24 mouse cellular contexts compared by ENCODE assay signal in genomic region chr12:32445874-32446273, GRCm38 (mm10).
"Had no signal": no experiment of that assay in that cellular context is flagged by ENCODE, and none has a peak within 500 bp of the region (broad histone marks: within the 10 kb centered on the region; RNA-seq: fewer than 3 reads in every experiment).

No protein-coding gene starts in this region.

- H3K4me3 ChIP-seq: gastrocnemius, adult 2 months; heart, embryonic 10.5 days; heart, embryonic 12.5 days; hindbrain, embryonic 10.5 days; hindbrain, embryonic 12.5 days; hindbrain, embryonic 15.5 days; layer of hippocampus, adult 2 months; left cerebral cortex, adult 2 months; limb, embryonic 10.5 days; limb, embryonic 12.5 days; liver, embryonic 13.5 days had no signal

- H3K4me2 ChIP-seq: heart, embryonic 12.5 days; hindbrain, embryonic 12.5 days; hindbrain, embryonic 15.5 days; limb, embryonic 12.5 days; liver, embryonic 11.5 days; liver, embryonic 13.5 days had no signal

- ATAC-seq: hindbrain, postnatal 0 days had no signal

- DNase-seq: gastrocnemius, adult 2 months; gastrocnemius, postnatal 10 days; gastrocnemius, postnatal 25 days; heart, adult 18-20 months; heart, postnatal 10 days; heart, postnatal 4 days; kidney, adult 18-20 months; kidney, adult 8-10 months; kidney, postnatal 10 days; kidney, postnatal 25 days; kidney, postnatal 4 days; liver; liver, embryonic 13.5 days had no signal

- H3K36me3 ChIP-seq: heart, embryonic 10.5 days; heart, embryonic 12.5 days; hindbrain, embryonic 10.5 days; hindbrain, embryonic 12.5 days; hindbrain, embryonic 15.5 days; limb, embryonic 10.5 days; limb, embryonic 12.5 days; liver, embryonic 13.5 days had no signal

- H3K27me3 ChIP-seq: heart, embryonic 12.5 days; hindbrain, embryonic 12.5 days; hindbrain, embryonic 15.5 days; limb, embryonic 12.5 days; liver, embryonic 13.5 days had no signal

- H3K4me1 ChIP-seq: heart, embryonic 10.5 days; heart, embryonic 12.5 days; hindbrain, embryonic 10.5 days; hindbrain, embryonic 12.5 days; hindbrain, embryonic 15.5 days; limb, embryonic 10.5 days; limb, embryonic 12.5 days; liver, embryonic 13.5 days had no signal

- H3K27ac ChIP-seq: gastrocnemius, adult 2 months; heart, embryonic 10.5 days; hindbrain, embryonic 10.5 days; hindbrain, embryonic 12.5 days; hindbrain, embryonic 15.5 days; hindbrain, postnatal 0 days; layer of hippocampus, adult 2 months; left cerebral cortex, adult 2 months; limb, embryonic 10.5 days; limb, embryonic 12.5 days; liver, embryonic 13.5 days had no signal

- H3K9ac ChIP-seq: heart, embryonic 12.5 days; hindbrain, embryonic 12.5 days; hindbrain, embryonic 15.5 days; limb, embryonic 12.5 days; liver, embryonic 13.5 days had no signal

- H3K9me3 ChIP-seq: heart, embryonic 10.5 days; heart, embryonic 12.5 days; hindbrain, embryonic 10.5 days; hindbrain, embryonic 12.5 days; hindbrain, embryonic 15.5 days; limb, embryonic 10.5 days; limb, embryonic 12.5 days; liver, embryonic 13.5 days had no signal
